Mouse (Mus musculus): ENCODE results near the gene Rdx.

Rdx gene

DNA sequence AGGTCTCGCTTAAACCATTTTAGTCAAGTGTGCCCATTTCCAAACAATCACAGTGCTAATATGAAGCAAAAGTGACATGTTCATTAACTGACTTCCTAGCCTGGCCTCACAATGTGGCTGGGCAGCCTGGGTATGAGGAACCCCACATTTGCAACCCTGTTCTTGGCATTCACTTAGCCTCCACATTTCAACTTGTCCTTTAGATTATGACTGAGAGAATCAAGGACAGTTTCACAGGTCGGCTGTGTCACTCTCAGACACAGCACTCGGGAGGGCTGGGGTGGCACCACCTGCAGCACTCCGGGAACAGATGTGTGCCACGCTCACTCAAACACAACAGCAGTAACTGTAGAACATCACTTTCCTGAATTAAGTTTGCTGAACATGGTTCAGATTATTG lies 66.1 kb downstream of the Rdx start:
- DNase-seq = peak; percentile 73

DNA sequence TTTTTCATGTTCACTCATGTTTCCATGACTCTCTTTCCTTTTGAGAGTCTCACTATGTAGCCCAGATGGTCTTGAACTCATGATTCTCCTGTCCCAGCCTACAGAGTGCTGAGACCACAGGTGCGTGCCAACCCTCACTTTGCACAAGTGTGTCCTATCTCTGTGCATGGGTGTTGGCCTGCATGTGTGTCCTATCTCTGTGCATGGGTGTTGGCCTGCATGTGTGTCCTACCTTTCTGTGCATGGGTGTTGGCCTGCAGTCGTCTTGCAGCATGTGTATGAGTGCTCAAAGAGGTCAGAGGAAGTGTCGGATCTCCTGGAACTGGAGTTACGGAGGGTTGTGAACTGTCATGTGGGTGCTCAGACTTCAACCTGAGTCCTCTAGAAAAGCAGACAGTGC lies 72.2 kb downstream of the Rdx start:
- DNase-seq = peak; percentile 83

DNA sequence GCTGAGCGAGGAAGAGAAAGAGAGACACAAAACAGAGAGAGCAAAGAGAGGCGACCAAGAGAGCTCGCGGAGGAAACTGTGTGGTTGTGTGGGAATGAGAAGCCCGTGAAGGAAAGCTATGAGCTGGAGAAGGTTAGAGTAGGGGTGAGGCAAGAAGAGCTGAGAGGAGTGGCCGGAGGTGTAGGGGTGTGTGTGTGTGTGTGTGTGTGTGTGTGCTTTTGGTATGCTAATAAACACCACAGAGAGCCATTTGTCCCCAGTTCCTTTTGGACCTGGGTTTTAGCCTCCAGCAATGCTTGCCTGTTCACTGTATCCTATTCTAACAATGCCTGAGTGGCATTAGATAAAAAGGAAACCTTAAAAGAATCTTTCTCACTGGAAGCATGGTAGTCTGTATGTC lies 78.3 kb downstream of the Rdx start:
- DNase-seq = peak; percentile 43

GRCm38 (mm10) chr9:52130348-52130747 lies 83.4 kb downstream of the Rdx start:
- no peak for DNase-seq

GRCm38 (mm10) chr9:52132771-52133170 lies 85.8 kb downstream of the Rdx start:
- no peak for DNase-seq

All from heart, adult 11 months (tissue).